Mouse (Mus musculus) intestine, embryonic 15.5 days (tissue): ENCODE data around the gene Fam216a. TPM values are rescaled to one million over a fixed set of nuclear protein-coding genes. Genes with fewer than 3 reads are reported as not detected.

Source experiments
- ATAC-seq: fragments of 200-750 bp; cut with Nextera tagmentation; 2 replicates; pipeline ENCODE4 v1.8.0; 2017; ENCODE audit warnings: moderate TSS enrichment, moderate library complexity
- H3K27ac ChIP-seq: fragments of 300-500 bp; sonication (generic); 2 replicates; pipeline ENCODE4 v1.5.1; 2015; ENCODE audit warnings: mild to moderate bottlenecking, inconsistent platforms
- H3K27me3 ChIP-seq: fragments of 300-500 bp; sonication (generic); replicated peaks from 2 replicates; pipeline ENCODE4 v1.6.1; 2015; ENCODE audit warnings: inconsistent platforms
- H3K36me3 ChIP-seq: fragments of 300-500 bp; sonication (generic); 2 replicates; pipeline ENCODE4 v1.6.1; 2015; ENCODE audit warnings: inconsistent platforms
- H3K4me1 ChIP-seq: fragments of 300-500 bp; sonication (generic); replicated peaks from 2 replicates; pipeline ENCODE4 v1.6.1; 2015; ENCODE audit warnings: inconsistent platforms
- H3K4me2 ChIP-seq: fragments of 300-500 bp; sonication (generic); replicated peaks from 2 replicates; pipeline ENCODE4 v1.6.1; 2015; ENCODE audit warnings: mild to moderate bottlenecking, inconsistent platforms
- H3K4me3 ChIP-seq: fragments of 300-500 bp; sonication (generic); replicated peaks from 2 replicates; pipeline ENCODE4 v1.5.1; 2015; ENCODE audit warnings: inconsistent platforms
- H3K9ac ChIP-seq: fragments of 300-500 bp; sonication (generic); 2 replicates; pipeline ENCODE4 v1.6.1; 2015; ENCODE audit warnings: inconsistent platforms
- H3K9me3 ChIP-seq: fragments of 300-500 bp; sonication (generic); 2 replicates; pipeline ENCODE4 v1.6.1; 2016; ENCODE audit warnings: inconsistent platforms
- WGBS: fragments of 180-500 bp; shearing (Covaris S2); methylation state at CpG from one replicate; pipeline ENCODE4 v1.1.7; 2015; 5-methylcytosine and 5-hydroxymethylcytosine counted together
- polyA plus RNA-seq: library from polyadenylated mRNA; unstranded; fragments of >200 nt; fragmentation: Nextera tagmentation; extraction: Ambion mirVana; gene quantifications from 2 replicates; pipeline ENCODE4 v1.2.1, GENCODE M21; 2015

The Fam216a gene
- polyA plus RNA-seq, 1 experiment from 2014 or later: 48.0 TPM

DNA sequence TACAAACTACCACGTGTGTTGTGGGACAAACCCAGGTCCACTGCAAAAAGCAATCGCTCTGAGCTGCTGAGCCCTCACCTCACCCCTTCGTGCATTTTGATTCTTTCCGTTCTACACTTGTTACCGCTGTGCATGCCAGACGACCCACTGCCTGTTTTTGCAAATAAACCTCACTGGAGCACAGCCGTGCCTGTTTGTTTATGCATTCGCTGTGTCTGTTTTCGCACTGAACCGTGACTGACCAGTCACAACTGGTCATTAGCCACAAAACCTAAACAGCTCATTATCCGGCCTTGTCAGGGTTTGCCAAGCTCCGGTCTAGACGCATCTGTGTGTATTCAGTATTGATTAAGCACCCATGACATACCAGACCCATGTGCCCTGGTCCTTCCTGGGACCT lies 30.0 kb upstream of the Fam216a start:
- H3K4me3 ChIP-seq: no peak overlapping the region
- no peak overlapping the region for H3K9ac ChIP-seq
- no peaks in the 10 kb centered on the region for H3K27me3 ChIP-seq
- no peaks in the 10 kb centered on the region for H3K9me3 ChIP-seq
- ATAC-seq: no peak
- H3K36me3 ChIP-seq: peaks cover 52% of the 10 kb centered on the region
- peaks cover 8% of the 10 kb centered on the region for H3K4me1 ChIP-seq
- WGBS: 73% methylated on average over 13 of the region's 13 CpGs
- no peak overlapping the region for H3K27ac ChIP-seq
- no peak overlapping the region for H3K4me2 ChIP-seq

GRCm38 (mm10) chr5:122401303-122401640 lies 29.1 kb upstream of the Fam216a start:
- peaks cover 47% of the 10 kb centered on the region for H3K36me3 ChIP-seq
- peak; percentile 63; the same call in 1 of the 2 replicates for ATAC-seq
- 29% methylated on average over 8 of the region's 8 CpGs for WGBS
- no peaks in the 10 kb centered on the region for H3K27me3 ChIP-seq
- no peak overlapping the region for H3K4me2 ChIP-seq
- H3K27ac ChIP-seq: no peak overlapping the region
- H3K9me3 ChIP-seq: no peaks in the 10 kb centered on the region
- peaks cover 8% of the 10 kb centered on the region for H3K4me1 ChIP-seq
- no peak overlapping the region for H3K9ac ChIP-seq
- no peak overlapping the region for H3K4me3 ChIP-seq

- H3K4me3 ChIP-seq: no peak overlapping the region
- no peaks in the 10 kb centered on the region for H3K27me3 ChIP-seq
- H3K27ac ChIP-seq: 0 out of 2 replicates have a peak overlapping the region, but pooled peaks have one; percentile 15
- peaks cover 8% of the 10 kb centered on the region for H3K4me1 ChIP-seq
- ATAC-seq: peak; percentile 45; the same call in 1 of the 2 replicates
- H3K9ac ChIP-seq: no peak overlapping the region
- WGBS: 67% methylated on average over 18 of the region's 18 CpGs
- H3K4me2 ChIP-seq: no peak overlapping the region
- no peaks in the 10 kb centered on the region for H3K9me3 ChIP-seq
- peaks cover 45% of the 10 kb centered on the region for H3K36me3 ChIP-seq
Measured at GRCm38 (mm10) chr5:122400628-122401302, 28.6 kb upstream of the Fam216a start.

DNA sequence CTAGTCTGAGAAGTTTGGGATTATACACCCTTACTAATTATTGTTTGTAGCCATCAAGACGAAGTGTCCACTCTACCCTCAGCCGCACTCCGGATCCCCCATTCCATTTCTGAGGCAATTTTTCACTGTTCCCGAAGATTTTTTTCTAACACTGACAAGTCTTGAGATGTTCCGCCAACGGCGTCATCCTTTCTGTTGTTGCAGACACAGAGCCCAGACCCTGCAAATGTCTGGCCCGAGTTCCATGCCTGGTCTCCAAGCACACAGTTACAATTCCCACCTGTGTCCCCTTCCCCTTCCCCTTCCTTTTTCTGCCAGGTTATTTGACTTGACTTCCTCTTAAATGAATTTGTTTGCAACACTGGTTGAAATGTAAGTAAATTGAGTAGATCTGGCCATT lies 27.7 kb upstream of the Fam216a start:
- Histone ChIP-seq H3K4me1 (peaks cover 8% of the 10 kb centered on the region), H3K27me3 (no peaks in the 10 kb centered on the region), H3K9me3 (no peaks in the 10 kb centered on the region), H3K4me3 (no peak overlapping the region), H3K9ac (no peak overlapping the region), H3K36me3 (peaks cover 37% of the 10 kb centered on the region), H3K27ac (no peak overlapping the region), H3K4me2 (no peak overlapping the region)
- ATAC-seq: no peak
- 81% methylated on average over 8 of the region's 8 CpGs for WGBS

DNA sequence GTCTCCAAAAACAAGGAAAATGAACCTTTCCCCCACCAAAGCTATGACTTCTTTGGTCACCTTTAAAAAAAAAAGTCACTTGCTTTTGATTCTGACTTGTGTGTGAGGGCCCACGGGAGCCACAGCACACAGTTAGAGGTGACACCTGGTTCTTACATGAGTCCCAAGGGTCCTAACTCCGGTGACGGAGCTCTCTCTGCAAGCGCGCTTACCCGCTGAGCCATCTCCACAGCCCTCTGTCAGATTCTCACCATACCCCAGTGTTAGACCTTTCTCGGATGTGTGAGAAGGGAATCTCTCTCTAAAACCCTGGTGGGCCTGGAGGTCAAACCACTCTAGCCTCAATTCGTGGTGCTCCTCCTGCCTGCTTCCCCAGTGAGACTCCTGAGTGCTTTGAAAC lies 25.3 kb upstream of the Fam216a start:
- 89% methylated on average over 8 of the region's 8 CpGs for WGBS
- H3K27me3 ChIP-seq: no peaks in the 10 kb centered on the region

DNA sequence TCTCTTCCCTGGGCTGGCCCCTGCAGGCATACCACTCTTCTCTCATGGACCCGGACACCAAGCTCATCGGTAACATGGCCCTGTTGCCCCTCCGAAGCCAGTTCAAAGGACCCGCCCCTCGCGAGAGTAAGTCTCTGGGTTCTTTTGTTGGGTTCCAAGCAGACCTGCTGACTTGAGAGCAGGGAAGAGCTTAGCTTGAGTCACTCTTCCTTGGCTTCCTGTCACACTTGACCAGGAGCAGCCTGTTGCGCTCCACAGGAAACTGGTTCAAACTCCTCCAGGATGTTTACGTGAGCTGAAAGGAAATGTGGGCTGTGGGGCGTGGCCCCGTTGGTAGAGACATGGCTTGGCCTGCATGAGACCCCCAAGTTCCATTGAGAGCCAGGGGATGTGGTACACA lies 24.6 kb upstream of the Fam216a start:
- H3K4me2 ChIP-seq: no peak overlapping the region
- H3K4me3 ChIP-seq: no peak overlapping the region
- 86% methylated on average over 10 of the region's 10 CpGs for WGBS
- no peak overlapping the region for H3K9ac ChIP-seq
- no peaks in the 10 kb centered on the region for H3K9me3 ChIP-seq
- peaks cover 16% of the 10 kb centered on the region; the same call in 1 of the 2 replicates for H3K36me3 ChIP-seq
- peaks cover 14% of the 10 kb centered on the region for H3K4me1 ChIP-seq
- no peaks in the 10 kb centered on the region for H3K27me3 ChIP-seq
- no peak for ATAC-seq
- no peak overlapping the region; the same call in 1 of the 2 replicates for H3K27ac ChIP-seq

More for the DNA sequence above, 25.3 kb upstream of the Fam216a start:
- no peak overlapping the region for H3K4me2 ChIP-seq
- H3K27ac ChIP-seq: no peak overlapping the region
- ATAC-seq: no peak
- H3K9ac ChIP-seq: no peak overlapping the region
- H3K9me3 ChIP-seq: no peaks in the 10 kb centered on the region
- peaks cover 11% of the 10 kb centered on the region for H3K4me1 ChIP-seq
- peaks cover 18% of the 10 kb centered on the region for H3K36me3 ChIP-seq
- H3K4me3 ChIP-seq: no peak overlapping the region

GRCm38 (mm10) chr5:122393887-122394286 lies 21.7 kb upstream of the Fam216a start:
- Histone ChIP-seq H3K27ac (no peak overlapping the region), H3K4me1 (peaks cover 6% of the 10 kb centered on the region; the same call in 1 of the 2 replicates), H3K9ac (no peak overlapping the region), H3K4me2 (no peak overlapping the region), H3K9me3 (no peaks in the 10 kb centered on the region), H3K36me3 (peaks cover 12% of the 10 kb centered on the region; the same call in 1 of the 2 replicates), H3K4me3 (no peak overlapping the region), H3K27me3 (no peaks in the 10 kb centered on the region)
- ATAC-seq: no peak
- WGBS: 56% methylated on average over 2 of the region's 2 CpGs

GRCm38 (mm10) chr5:122392227-122393004 lies 20.3 kb upstream of the Fam216a start:
- Histone ChIP-seq H3K27ac (no peak overlapping the region), H3K9ac (peak overlapping the region; percentile 77), H3K36me3 (peaks cover 6% of the 10 kb centered on the region; the same call in 1 of the 2 replicates), H3K4me2 (peak overlapping the region; percentile 68), H3K4me1 (peaks cover 6% of the 10 kb centered on the region; the same call in 1 of the 2 replicates), H3K4me3 (peak overlapping the region; percentile 82), H3K9me3 (no peaks in the 10 kb centered on the region), H3K27me3 (no peaks in the 10 kb centered on the region)
- ATAC-seq: peak; percentile 56
- WGBS: 14% methylated on average over 19 of the region's 19 CpGs

GRCm38 (mm10) chr5:122391786-122392180 lies 19.6 kb upstream of the Fam216a start, which contains the start of gene Arpc3:
Gene Arpc3, plus strand, starts transcription at chr5:122391878.
- H3K9me3 ChIP-seq: no peaks in the 10 kb centered on the region
- peaks cover 6% of the 10 kb centered on the region; the same call in 1 of the 2 replicates for H3K4me1 ChIP-seq
- H3K9ac ChIP-seq: peak within 1 kb of the TSS; percentile 77
- H3K27ac ChIP-seq: no peak within 1 kb of the TSS
- WGBS: under 1% methylated on average over 39 of the region's 39 CpGs
- peaks cover 3% of the 10 kb centered on the region; the same call in 1 of the 2 replicates for H3K36me3 ChIP-seq
- no peaks in the 10 kb centered on the region for H3K27me3 ChIP-seq
- peak; percentile 97 for ATAC-seq
- H3K4me3 ChIP-seq: peak within 1 kb of the TSS; percentile 82
- peak within 1 kb of the TSS; percentile 68 for H3K4me2 ChIP-seq

DNA sequence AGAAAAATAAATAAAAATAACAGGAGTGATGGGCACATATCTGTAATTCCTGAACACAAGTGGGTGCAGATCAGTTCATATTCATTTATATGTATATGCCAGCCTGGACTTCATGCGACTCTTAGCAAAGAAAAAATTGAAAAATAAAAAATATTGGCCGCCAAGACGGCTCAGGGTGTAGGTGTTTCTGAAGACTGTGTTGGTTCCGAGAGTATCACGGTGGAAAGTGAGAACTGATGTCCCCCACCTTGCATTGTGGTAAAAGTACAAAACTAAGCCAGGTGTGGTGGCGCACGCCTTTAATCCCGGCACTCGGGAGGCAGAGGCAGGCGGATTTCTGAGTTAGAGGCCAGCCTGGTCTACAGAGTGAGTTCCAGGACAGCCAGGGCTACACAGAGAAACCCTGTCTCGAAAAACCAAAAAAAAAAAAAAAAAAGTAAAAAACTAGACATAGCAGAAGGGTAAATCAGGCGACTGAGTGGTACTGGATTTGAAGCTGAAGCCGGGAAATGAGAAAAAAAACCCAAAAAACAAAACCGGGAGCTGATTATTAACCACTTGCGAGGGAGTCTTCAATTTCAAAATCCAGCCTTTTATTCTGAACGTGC lies 19.1 kb upstream of the Fam216a start:
- Histone ChIP-seq H3K4me1 (peaks cover 6% of the 10 kb centered on the region; the same call in 1 of the 2 replicates), H3K9ac (no peak overlapping the region), H3K27me3 (no peaks in the 10 kb centered on the region), H3K9me3 (no peaks in the 10 kb centered on the region), H3K4me2 (peak overlapping the region; percentile 68), H3K4me3 (peak overlapping the region; percentile 82), H3K27ac (no peak overlapping the region), H3K36me3 (no peaks in the 10 kb centered on the region)
- peak; percentile 11; the same call in 1 of the 2 replicates for ATAC-seq
- WGBS: 49% methylated on average over 16 of the region's 16 CpGs

DNA sequence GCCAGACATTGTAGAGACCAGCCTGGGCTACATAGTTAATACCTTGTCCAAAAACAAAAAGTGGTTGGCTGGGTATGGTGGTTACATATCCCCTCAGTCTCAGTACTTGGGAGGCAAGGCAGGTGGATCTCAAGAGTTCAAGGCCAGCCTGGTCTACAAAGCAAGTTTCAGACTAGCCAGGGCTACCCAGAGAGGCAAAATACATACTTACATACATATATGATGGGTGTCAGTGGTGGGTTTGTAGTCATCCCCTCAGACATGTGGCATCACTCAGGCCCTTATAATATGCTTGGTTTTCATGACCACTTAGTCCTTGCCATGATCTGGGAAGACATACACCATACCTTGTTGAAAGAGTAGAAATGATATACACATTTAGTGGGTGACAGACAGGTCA lies 18.5 kb upstream of the Fam216a start:
- H3K4me2 ChIP-seq: no peak overlapping the region
- no peak overlapping the region for H3K9ac ChIP-seq
- no peaks in the 10 kb centered on the region for H3K27me3 ChIP-seq
- ATAC-seq: no peak
- no peak overlapping the region for H3K4me3 ChIP-seq
- no peaks in the 10 kb centered on the region for H3K9me3 ChIP-seq
- no peak overlapping the region for H3K27ac ChIP-seq
- peaks cover 6% of the 10 kb centered on the region; the same call in 1 of the 2 replicates for H3K4me1 ChIP-seq
- H3K36me3 ChIP-seq: no peaks in the 10 kb centered on the region

DNA sequence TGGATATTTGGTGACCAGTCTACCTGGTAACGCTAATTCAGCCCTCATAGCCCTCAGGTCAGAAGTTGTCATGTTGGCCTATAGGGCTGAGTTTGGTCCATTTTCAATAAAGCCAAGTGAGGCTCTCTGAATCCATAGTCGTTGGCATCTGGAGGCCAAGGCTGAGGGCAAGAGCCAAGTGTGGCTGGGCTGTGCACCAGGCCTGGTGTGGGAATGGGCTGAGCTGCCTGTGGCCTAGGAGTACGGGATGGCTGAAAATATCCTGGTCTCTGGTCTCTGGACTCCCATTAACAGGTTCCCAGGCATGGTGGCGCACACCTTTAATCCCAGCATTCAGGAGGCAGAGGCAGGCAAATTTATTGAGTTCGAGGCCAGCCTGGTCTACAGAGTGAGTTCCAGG lies 17.8 kb upstream of the Fam216a start:
- no peak overlapping the region for H3K27ac ChIP-seq

More for the DNA sequence above, 17.8 kb upstream of the Fam216a start:
- Histone ChIP-seq H3K4me3 (no peak overlapping the region), H3K36me3 (no peaks in the 10 kb centered on the region), H3K4me1 (peaks cover 6% of the 10 kb centered on the region; the same call in 1 of the 2 replicates), H3K27me3 (no peaks in the 10 kb centered on the region), H3K9me3 (no peaks in the 10 kb centered on the region), H3K4me2 (no peak overlapping the region), H3K9ac (no peak overlapping the region)
- no peak for ATAC-seq
- 87% methylated on average over 5 of the region's 5 CpGs for WGBS
